Mouse (Mus musculus) R1 (cell line): ENCODE data around the gene A930018P22Rik.
"Not testable (repeated sequence)": the region's sequence is repeated elsewhere in the genome, so short reads cannot be mapped to it uniquely, and the experiment has no call there.

Experiments used
- DNase-seq: peaks from one replicate; pipeline ENCODE4 v3.0.0-alpha.2; 2018; ENCODE audit warnings: low read depth, low spot score

Gene A930018P22Rik

DNA sequence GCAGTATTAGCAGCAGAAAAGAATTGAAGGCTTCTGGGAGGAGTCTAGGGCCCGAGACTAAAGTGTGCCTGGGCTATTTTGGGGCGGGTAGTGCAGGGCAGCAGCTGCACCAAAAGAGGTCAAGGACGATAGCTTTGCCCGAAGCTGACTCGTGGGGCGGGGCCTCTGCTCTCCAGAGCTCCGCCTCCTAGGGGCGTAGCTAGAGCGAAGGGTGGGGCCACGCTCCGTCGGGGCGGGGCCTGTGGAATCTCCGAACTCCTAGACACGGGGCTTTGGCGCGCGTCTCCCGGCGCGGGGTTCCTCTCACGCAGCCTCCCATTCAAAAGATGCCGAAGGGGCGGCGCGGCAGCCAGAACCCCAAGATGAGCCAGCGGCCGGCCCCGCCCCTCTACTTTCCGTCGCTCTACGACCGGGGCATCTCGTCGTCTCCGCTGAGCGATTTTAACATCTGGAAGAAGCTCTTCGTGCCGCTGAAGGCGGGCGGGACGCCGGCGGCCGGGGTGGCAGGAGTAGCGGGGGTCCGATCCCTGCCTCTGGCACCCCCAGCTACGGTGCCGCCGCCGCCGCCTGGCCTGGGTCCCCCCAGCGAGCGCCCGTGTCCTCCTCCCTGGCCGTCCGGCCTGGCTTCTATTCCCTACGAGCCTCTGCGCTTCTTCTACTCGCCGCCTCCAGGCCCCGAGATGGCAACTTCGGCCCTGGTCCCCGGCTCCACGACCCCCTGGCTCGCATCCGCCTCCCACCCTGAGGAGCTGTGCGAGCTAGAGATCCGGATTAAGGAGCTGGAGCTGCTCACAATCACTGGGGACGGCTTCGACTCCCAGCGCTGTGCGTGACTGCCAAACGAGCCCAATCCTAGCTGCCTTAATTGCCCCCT, at the start of gene A930018P22Rik:
TSS of gene A930018P22Rik (plus strand) at position 265 of the 874 bp plus-strand sequence.
- DNase-seq, result peak; percentile 95

DNA sequence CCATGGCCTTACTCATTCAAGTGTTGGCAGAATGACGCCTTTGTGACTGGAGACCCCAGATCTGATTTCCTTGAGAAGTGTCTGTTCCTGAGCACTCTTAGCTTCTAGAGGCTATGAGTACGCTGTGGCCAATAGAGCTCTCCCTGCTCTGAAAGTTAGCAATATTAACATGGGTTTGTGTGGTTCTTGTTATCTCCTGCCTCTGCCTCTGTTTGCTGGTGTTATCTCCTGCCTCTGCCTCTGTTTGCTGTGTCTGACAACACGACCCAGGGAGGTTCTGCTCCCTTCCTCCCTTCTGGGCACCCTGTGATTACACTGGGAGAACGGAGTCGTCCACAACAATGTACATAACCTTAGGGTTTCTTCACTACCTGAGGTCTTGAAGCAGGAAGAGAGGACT, 44.3 kb upstream of the A930018P22Rik start:
- not testable (repeated sequence) for DNase-seq

DNA sequence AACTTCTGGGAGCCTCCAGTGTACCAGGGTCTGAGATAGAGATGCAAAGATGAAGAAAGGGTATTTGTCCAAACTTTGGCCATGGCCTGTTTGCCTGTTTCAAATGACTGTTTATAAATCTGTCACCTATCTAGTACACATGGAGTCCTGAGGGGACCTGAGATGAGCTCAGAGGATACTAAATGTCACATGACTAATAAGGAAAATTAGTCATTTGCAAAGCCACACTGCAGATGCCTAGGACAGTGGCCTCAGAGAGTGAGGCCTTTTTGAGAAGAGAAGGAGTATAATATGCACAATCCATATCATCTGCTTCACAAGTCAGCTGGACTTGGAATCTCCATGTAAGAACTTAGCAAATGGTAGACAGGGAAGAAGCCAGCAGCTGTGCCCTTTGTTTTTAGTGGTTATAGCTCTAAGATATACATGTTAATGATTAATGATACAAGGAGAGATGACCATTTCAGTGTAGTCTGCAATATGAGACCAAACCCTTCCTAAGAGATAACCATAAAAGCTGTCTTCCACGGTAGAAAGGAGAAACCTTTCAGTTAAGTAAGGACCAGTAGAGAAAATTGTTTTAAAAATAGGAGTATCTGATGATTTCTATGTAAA, 41.0 kb upstream of the A930018P22Rik start:
- not testable (repeated sequence) for DNase-seq

DNA sequence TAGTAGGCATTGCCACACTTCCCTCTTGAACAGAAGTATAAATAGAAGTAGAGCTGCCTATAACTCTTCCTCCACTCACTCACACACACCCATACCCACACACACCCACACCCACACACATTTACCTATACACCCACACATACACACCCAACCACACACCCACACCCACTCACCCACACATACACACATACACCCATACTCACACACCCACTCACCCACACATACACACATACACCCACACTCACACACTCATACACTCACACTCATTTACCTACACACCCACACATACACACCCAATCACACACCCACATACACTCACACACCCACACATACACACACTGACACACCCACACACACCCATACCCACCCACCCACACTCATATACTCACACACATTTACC, 40.1 kb upstream of the A930018P22Rik start:
- DNase-seq, result no peak

DNA sequence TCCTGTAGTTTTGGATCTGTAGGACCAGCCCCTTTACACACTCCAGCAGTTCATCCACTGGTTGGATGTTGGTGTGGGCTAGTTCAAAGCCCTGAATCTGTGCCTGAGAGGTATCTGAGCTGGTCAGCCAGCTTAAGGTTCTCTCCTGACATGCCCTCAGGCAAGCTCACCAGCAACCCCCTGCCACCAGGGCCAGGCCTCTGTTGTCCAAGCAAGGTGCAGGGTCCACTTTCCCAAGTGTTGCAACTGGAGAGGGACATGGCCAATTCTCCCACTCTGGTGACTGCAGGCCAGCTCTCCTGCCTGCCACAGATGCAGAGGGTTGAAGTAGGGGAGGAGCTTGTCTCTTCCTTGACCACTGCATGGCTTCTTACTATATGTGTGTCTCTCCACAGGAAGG, 38.5 kb upstream of the A930018P22Rik start:
- DNase-seq, result not testable (repeated sequence)

DNA sequence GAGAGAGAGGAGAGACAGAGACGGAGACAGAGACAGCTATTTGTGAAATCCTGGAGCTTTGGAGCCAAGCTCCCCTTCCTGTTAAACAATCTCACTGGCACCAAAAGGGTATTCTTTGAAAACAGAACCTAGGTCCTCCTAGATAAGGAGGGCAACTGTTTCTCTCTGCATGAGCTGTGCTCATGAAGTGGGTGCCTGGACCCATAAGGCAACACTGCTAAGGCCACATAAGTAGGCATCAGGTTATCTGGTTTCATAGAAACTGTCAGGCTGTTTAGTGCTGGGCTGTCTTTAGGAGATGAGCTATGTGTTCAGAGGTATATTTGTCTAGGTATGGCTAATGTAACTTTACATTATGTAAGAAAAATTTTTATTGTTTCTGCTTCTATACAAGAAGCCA, 35.0 kb upstream of the A930018P22Rik start:
- DNase-seq, result not testable (repeated sequence)

DNA sequence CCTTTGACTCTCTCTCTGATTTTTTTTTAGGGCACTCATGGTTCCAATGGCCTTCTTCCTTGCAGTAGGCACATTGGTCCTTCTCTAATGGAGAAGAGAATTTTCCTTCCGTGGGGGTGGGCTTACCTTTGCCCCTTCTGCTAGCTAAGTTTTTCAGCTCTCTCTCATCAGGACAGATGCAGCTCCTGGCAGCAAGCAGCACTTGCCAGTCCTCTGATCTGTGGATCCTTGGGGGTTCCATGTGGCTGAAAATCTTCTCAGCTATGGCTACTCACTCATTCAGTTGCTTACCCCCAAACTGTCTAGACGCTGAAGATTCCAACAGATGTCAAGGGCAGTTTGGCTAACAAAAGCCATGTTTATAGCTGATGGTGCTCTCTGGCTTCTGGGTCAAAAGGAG, 29.3 kb upstream of the A930018P22Rik start:
- no peak for DNase-seq

DNA sequence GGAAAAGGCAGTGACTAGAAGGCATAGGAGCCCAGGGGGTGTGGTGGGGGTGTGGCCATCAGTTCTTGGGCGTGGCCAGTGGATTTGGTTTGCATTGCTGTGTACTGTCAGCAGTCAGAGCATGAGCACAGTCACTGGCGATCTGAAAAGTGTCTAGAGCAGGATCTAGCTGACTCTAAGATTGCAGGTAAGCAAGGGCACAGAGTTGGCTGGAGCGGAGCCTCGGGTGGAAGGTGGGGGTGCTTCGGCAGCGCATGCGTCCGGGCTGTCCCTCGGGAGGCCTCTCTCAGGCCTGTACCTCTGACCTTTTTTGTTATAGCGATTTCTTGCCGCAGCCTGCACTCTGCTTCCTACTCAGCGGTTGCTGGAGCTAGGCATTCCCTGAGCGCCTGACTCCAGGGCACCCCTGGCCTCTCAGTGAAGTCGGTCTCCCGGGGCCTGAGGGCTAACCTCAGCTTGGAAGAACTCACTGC, 26.8 kb upstream of the A930018P22Rik start, which contains the start of gene Cd59a:
TSS of gene Cd59a (plus strand) at position 61 of the 473 bp plus-strand sequence.
- DNase-seq, result peak; percentile 91

DNA sequence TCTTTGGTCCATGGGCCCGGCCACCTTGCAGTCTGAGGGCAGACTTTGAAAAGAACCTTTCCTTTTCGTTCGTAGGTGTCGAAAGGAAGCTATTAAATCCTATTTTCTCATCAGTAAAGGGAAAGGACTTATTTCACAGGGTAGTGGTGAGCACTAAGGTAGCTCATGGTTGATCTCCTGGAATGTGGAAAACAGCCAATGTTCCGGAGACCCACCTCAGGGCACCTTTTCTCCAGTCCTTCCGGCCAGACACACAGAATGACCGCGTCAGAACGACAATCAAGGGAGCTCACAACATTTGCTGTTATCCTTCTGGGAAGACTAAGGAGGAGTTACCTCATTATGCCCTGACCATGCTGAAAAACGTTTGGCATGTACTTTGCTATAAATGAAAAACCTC, 26.3 kb upstream of the A930018P22Rik start:
- DNase-seq, result peak; percentile 25

DNA sequence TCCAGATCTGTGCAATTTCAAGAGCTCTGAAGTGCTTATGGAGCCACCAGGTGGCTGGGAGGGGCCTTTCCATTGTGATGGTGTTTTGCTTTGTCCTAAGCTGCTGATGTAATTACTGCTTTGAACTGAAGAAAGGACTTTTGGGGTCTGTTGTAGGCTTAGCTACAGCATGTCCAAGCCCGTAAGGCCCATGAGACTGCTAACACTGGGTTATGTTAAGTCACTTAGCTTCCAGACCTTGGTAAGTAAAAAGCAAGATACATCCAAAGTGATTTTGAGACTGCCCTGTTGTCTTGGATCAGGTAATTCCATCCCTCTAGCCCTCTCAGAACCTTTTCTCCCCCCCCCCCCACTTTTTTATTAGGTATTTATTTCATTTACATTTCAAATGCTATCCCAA, 25.8 kb upstream of the A930018P22Rik start:
- DNase-seq, result peak; percentile 34

DNA sequence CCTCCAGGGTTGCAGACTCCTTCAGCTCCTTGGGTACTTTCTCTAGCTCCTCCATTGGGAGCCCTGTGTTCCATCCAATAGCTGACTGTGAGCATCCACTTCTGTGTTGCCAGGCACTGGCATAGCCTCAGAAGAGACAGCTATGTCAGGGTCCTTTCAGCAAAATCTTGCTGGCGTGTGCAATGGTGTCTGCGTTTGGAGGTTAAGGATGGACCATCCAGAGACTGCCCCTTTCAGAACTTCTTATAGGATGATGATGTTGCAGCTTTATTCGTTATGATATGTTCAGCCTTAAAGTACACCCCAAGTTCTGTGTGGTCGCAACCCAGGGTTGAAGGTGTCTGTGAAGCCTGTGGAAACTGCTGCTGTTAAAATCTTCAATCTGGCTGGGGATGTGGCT, 25.2 kb upstream of the A930018P22Rik start:
- DNase-seq, result not testable (repeated sequence)

DNA sequence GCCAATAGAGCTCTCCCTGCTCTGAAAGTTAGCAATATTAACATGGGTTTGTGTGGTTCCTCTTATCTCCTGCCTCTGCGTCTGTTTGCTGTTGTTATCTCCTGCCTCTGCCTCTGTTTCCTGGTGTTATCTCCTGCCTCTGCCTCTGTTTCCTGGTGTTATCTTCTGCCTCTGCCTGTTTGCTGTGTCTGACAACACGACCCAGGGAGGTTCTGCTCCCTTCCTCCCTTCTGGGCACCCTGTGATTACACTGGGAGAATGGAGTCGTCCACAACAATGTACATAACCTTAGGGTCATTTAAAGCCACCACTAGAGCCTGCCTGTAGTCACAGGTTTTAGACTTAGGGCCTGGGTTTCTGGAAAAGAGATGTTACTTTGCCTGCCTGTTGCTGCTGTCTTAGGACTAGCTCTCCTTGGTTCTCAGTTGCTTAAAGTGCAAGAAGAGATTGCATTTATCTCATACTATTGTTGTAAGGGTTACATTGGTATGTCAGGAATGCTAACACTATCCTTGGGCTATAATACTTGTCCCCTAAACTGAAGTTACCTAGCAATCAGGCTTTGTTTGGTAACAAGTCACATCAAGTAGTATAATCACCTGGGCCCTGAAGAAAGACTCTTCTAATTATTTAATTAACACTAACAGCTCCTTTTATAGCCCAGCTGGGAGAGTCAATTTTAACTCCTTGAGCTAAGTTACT, 23.9 kb upstream of the A930018P22Rik start:
- DNase-seq, result peak; percentile 76

DNA sequence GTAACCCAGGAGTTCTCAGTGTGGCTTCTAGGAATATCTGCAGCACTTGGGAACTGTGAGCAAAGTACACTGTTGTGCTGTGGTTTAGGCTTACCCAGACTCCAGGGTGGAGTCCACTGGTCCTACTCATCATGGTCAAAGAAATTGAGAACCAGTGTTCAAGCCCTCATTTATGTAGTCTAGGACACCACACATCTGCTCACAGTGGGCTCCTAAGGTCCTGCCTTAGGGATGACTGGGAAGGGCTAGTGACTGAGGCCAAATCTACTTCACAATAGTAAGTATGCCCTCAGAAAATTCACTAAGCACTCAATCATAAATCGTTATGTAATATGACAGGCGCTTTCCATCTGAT, 23.4 kb upstream of the A930018P22Rik start:
- no peak for DNase-seq

DNA sequence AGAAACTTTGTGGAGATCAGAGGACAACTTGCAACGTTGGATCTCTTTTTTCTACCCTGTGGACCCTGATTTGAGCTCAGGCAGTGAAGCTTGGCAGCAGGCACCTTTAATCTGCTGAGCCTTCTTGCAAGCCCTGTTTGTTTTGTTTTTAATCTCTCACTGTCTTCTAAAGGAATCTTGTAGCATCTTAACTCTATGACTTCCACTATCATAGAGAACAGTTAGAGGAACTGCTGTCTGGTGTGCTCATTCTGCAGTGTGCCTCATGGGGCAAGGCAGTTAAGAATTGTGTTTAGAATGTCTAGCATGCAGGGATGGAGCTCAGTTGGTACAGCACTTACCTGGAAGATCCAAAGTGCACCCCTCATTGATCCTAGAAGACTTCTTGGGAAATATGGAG, 22.6 kb upstream of the A930018P22Rik start:
- no peak for DNase-seq

DNA sequence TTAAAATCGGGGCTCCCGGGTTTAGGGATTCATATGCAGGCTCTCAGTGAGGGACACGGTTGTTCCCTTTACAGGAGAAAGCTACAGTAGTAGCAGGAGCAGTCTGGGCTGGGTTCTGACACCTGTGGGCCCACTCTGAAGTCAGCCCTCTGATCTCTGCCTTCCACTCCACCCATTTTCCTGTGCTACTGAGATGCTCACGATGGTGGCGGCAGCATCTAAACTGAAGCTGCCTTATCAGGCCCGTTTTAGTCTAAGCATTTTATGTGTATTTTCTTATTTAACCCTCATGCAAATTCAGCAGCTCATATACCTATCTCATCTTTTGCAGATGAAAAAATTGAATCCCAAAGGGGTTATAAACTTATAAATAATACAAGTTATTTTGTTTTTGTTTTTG, 17.8 kb upstream of the A930018P22Rik start:
- DNase-seq, result no peak

DNA sequence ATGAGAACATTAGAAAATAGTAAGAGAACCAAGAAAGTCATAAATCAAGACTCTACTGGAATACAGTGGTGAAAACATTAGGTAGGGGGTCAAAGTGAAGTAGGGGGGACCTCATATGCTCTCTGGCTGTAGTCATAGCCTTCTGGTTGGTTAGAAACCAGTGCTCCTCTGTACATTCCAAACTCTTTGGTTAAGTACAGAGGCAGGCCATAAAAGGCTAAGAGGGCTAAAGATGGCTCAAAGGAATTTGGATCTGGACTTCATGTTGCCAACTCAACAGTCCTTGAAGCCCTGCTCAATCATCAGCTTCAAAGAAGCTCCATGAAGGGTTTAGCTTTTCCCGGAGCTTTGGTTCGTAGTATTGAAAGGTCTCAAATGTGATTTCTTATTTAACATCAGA, 13.5 kb upstream of the A930018P22Rik start:
- not testable (repeated sequence) for DNase-seq

DNA sequence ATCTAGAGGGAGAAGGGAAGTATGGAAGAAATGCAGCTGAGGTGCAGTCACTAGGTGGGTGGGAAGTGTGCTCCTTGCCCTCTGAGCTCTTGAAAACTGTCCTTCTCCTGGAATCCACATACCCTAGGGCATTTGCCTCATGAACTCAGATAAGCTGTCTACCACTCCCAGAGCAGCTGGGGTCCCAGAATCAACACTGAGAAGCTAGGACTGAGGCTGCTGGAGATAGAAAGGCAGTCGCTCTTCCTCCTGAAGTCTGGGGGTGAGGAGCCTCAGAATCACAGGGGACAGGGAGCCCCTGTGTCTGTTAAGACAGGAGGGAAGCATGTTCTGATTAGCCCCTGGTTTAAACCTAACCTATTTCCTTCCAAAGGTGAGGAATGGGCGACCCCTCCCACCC, 13.0 kb upstream of the A930018P22Rik start:
- DNase-seq, result peak; percentile 69

DNA sequence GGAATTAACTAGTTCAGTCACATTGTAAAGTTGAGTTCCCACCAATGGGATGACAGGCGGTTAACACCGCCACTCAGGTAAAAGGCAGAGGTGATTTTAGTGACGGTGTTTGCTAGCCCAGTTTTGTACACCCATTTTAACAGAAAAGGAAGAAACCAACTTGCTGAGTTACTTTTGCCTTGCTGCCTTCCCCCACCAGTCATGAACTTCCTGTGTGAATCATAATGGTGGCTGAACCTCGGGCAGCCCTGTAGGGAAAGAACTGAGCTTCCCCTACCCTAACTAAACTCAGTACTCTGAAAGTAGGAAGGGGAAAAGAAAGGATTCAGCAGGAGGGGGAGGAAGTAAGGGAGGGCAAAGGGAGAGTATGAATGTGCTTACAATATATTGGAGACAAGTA, 12.5 kb upstream of the A930018P22Rik start:
- DNase-seq, result no peak

DNA sequence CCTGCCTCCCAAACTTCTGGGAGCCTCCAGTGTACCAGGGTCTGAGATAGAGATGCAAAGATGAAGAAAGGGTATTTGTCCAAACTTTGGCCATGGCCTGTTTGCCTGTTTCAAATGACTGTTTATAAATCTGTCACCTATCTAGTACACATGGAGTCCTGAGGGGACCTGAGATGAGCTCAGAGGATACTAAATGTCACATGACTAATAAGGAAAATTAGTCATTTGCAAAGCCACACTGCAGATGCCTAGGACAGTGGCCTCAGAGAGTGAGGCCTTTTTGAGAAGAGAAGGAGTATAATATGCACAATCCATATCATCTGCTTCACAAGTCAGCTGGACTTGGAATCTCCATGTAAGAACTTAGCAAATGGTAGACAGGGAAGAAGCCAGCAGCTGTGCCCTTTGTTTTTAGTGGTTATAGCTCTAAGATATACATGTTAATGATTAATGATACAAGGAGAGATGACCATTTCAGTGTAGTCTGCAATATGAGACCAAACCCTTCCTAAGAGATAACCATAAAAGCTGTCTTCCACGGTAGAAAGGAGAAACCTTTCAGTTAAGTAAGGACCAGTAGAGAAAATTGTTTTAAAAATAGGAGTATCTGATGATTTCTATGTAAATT, 11.3 kb upstream of the A930018P22Rik start:
- not testable (repeated sequence) for DNase-seq

DNA sequence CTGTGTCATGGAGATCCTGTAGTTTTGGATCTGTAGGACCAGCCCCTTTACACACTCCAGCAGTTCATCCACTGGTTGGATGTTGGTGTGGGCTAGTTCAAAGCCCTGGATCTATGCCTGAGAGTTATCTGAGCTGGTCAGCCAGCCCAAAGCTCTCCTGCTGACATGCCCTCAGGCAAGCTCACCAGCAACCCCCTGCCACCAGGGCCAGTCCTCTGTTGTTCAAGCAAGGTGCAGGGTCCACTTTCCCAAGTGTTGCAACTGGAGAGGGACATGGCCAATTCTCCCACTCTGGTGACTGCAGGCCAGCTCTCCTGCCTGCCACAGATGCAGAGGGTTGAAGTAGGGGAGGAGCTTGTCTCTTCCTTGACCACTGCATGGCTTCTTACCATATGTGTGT, 9.0 kb upstream of the A930018P22Rik start:
- DNase-seq, result not testable (repeated sequence)

DNA sequence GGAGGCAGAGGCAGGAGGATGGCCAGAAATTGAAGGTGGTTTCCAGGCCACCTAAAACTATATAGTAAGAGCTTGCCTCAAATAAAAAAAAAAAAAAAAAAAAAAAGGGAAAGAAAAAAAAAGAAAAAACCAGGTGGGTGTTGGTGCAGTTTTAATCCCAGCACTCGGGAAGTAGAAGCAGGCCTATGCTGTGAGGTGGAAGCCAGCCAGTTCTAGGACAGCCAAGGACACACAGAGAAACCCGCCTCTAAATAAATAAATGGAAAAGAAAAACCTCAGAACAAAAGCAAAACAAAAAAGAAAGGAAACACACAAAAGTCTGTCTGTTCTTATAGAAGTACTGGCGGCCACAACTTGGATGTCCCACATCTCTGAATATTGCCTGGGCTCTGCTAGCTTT, 7.7 kb upstream of the A930018P22Rik start:
- DNase-seq, result no peak

DNA sequence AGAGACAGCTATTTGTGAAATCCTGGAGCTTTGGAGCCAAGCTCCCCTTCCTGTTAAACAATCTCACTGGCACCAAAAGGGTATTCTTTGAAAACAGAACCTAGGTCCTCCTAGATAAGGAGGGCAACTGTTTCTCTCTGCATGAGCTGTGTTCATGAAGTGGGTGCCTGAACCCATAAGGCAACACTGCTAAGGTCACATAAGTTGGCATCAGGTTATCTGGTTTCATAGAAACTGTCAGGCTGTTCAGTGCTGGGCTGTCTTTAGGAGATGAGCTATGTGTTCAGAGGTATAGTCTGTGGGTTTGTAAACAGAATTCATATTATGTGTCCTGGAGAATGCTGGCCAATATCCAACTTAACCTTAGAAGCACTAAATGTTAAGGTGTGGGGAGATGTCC, 5.4 kb upstream of the A930018P22Rik start:
- DNase-seq, result not testable (repeated sequence)
